Mouse (Mus musculus) bone marrow, adult 2 months (tissue): ENCODE measurements at regions not wholly inside any gene's neighbourhood (a gene's known extent, or its start where the extent isn't known, plus 50 kb on each side); places are given as distances from the start of the nearest gene placed in this dataset.

ENCODE experiments used
- CTCF ChIP-seq: fragments of 200-500 bp; IDR thresholded peaks from 2 replicates; pipeline ENCODE4 v1.5.1; 2011; ENCODE audit warnings: low read length, control low read depth; ENCODE audit not compliant: control insufficient read depth, insufficient read depth
- POLR2A ChIP-seq: fragments of 200-500 bp; IDR thresholded peaks from 2 replicates; pipeline ENCODE4 v1.6.1; 2011; ENCODE audit warnings: low read depth, mild to moderate bottlenecking, control low read depth, low read length, borderline replicate concordance; ENCODE audit not compliant: control insufficient read depth

DNA sequence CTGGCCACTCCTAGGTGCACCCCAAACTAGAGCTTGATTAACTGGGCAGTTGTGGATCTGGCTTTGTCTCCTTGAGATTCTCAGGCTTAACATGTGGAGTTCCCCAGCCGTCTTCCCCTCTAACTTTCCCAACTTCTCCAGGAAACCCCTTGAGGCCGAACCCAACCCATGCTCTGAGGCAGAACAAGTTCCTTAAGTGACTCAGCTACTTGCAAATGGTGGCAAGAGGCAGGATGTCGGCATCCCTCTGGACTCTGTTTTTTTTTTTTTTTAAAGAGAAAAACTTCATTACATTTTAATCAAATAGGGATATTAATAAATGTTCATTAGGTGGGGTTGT is 54.5 kb upstream of the Sgk1 start:
- TF ChIP-seq CTCF (no peak), POLR2A (no peak)
